Mouse (Mus musculus): ENCODE results near the gene Ttll13. TPM values are rescaled to one million over a fixed set of nuclear protein-coding genes. Genes with fewer than 3 reads are reported as not detected.
A peak's percentile ranks its signal among the peaks of the same experiment; 100 is the strongest.

Gene Ttll13
- polyA plus RNA-seq, 1 experiment, result 0.08 TPM

GRCm38 (mm10) chr7:80299568-80299967 is 53.4 kb downstream of the Ttll13 start:
- no peak for TF ChIP-seq POLR2A (IDR thresholded peaks at IDR 0.05; ENCODE audit: low read depth, low read length)
- TF ChIP-seq CTCF (IDR thresholded peaks at IDR 0.05; ENCODE audit: extremely low read depth, insufficient read length, insufficient replicate concordance, low read depth, low read length), result no peak
- H3K4me3 ChIP-seq (ENCODE audit: low read depth, low read length), result peak overlapping the region; percentile 33
- no peaks in the 10 kb centered on the region for H3K27me3 ChIP-seq (ENCODE audit: control insufficient read depth, insufficient read depth, low read length)
- 17% methylated on average over 3 of the region's 3 CpGs for whole genome bisulfite sequencing
- H3K36me3 ChIP-seq (ENCODE audit: control insufficient read depth, insufficient read depth, low read length), result peaks cover 13% of the 10 kb centered on the region
- H3K4me1 ChIP-seq (ENCODE audit: control insufficient read depth, insufficient read depth, insufficient read length, low read length), result peaks cover 8% of the 10 kb centered on the region; the same call in 1 of the 2 replicates
- peak overlapping the region; percentile 59 for H3K27ac ChIP-seq (ENCODE audit: insufficient read depth, low read depth, low read length)

DNA sequence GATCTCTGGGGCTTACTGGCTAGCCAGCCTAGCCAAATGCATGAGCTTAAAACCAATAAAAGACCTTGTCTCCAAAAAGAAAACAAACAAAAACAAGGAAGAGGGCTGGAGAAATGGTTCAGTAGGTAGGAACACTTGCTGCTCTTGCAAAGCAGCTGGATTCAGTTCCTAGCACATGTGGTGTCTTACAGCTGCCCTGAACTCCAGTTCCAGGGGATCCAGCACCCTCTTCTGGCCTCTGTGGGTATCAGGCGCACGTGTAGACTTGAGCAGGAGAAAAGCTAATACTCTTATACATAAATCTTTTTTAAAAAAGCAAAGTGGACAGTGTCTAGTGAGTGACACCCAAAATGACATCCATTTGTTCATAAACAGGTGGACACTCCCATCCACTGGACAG is 55.3 kb downstream of the Ttll13 start:
- H3K4me1 ChIP-seq (ENCODE audit: control insufficient read depth, insufficient read depth, insufficient read length, low read length), result peaks cover 8% of the 10 kb centered on the region; the same call in 1 of the 2 replicates
- H3K36me3 ChIP-seq (ENCODE audit: control insufficient read depth, insufficient read depth, low read length), result peaks cover 25% of the 10 kb centered on the region

GRCm38 (mm10) chr7:80307766-80308165 is 61.6 kb downstream of the Ttll13 start:
- peaks cover 41% of the 10 kb centered on the region for H3K36me3 ChIP-seq (ENCODE audit: control insufficient read depth, insufficient read depth, low read length)
- no peak for TF ChIP-seq CTCF (IDR thresholded peaks at IDR 0.05; ENCODE audit: extremely low read depth, insufficient read length, insufficient replicate concordance, low read depth, low read length)
- TF ChIP-seq POLR2A (IDR thresholded peaks at IDR 0.05; ENCODE audit: low read depth, low read length), result no peak
- WGBS, result 73% methylated on average over 3 of the region's 3 CpGs

More for the DNA sequence above, 55.3 kb downstream of the Ttll13 start:
- Histone ChIP-seq H3K27ac (ENCODE audit: insufficient read depth, low read depth, low read length) (no peak overlapping the region), H3K27me3 (ENCODE audit: control insufficient read depth, insufficient read depth, low read length) (no peaks in the 10 kb centered on the region), H3K4me3 (ENCODE audit: low read depth, low read length) (no peak overlapping the region)
- TF ChIP-seq POLR2A (IDR thresholded peaks at IDR 0.05; ENCODE audit: low read depth, low read length) (no peak), CTCF (IDR thresholded peaks at IDR 0.05; ENCODE audit: extremely low read depth, insufficient read length, insufficient replicate concordance, low read depth, low read length) (0 out of 2 replicates have a peak, but pooled peaks have one; percentile 11)
- 89% methylated on average over 2 of the region's 2 CpGs for WGBS

More at GRCm38 (mm10) chr7:80307766-80308165, 61.6 kb downstream of the Ttll13 start:
- Histone ChIP-seq H3K4me3 (ENCODE audit: low read depth, low read length) (no peak overlapping the region), H3K4me1 (ENCODE audit: control insufficient read depth, insufficient read depth, insufficient read length, low read length) (no peaks in the 10 kb centered on the region), H3K27me3 (ENCODE audit: control insufficient read depth, insufficient read depth, low read length) (no peaks in the 10 kb centered on the region), H3K27ac (ENCODE audit: insufficient read depth, low read depth, low read length) (no peak overlapping the region)

Other genes with a start within 250 kb of the Ttll13 start
- gene Zfp710, start 221.6 kb upstream of the Ttll13 start, polyA plus RNA-seq (2012; rRNA removed), result 34.9 and 67.9 TPM in 2 replicates
- 57.2 and 82.3 TPM in 2 replicates for gene Idh2, start 131.0 kb upstream of the Ttll13 start, polyA plus RNA-seq (2012; rRNA removed)
- gene Sema4b, start 59.5 kb upstream of the Ttll13 start, polyA plus RNA-seq (2012; rRNA removed), result 47.9 and 84.4 TPM in 2 replicates
- gene Cib1, start 13.6 kb upstream of the Ttll13 start, polyA plus RNA-seq (2012; rRNA removed), result 318 and 530 TPM in 2 replicates
- gene Gdpgp1, start 13.5 kb upstream of the Ttll13 start, polyA plus RNA-seq (2012; rRNA removed), result 2.3 and 3.2 TPM in 2 replicates
- 8.9 and 12.3 TPM in 2 replicates for gene Ngrn, start 14.8 kb downstream of the Ttll13 start, polyA plus RNA-seq (2012; rRNA removed)
- gene Vps33b, start 23.3 kb downstream of the Ttll13 start, polyA plus RNA-seq (2012; rRNA removed), result 8.8 and 17.8 TPM in 2 replicates
- 6.6 and 15.0 TPM in 2 replicates for gene Prc1, start 48.1 kb downstream of the Ttll13 start, polyA plus RNA-seq (2012; rRNA removed)
- gene Rccd1, start 78.1 kb downstream of the Ttll13 start, polyA plus RNA-seq (2012; rRNA removed), result 3.0 and 3.3 TPM in 2 replicates
- gene Unc45a, start 94.6 kb downstream of the Ttll13 start, polyA plus RNA-seq (2012; rRNA removed), result 37.1 and 66.6 TPM in 2 replicates
- gene Hddc3, start 96.7 kb downstream of the Ttll13 start, polyA plus RNA-seq (2012; rRNA removed), result 5.2 and 7.2 TPM in 2 replicates
- 16.8 and 30.2 TPM in 2 replicates for gene Man2a2, start 125.0 kb downstream of the Ttll13 start, polyA plus RNA-seq (2012; rRNA removed)
- gene Fes, start 141.6 kb downstream of the Ttll13 start, polyA plus RNA-seq (2012; rRNA removed), result 15.2 and 16.6 TPM in 2 replicates
- gene Furin, start 159.1 kb downstream of the Ttll13 start, polyA plus RNA-seq (2012; rRNA removed), result 75.2 and 117 TPM in 2 replicates